Mouse (Mus musculus) kidney, postnatal 14 days (tissue): ENCODE measurements around the gene Serpina3b.
"Not testable (repeated sequence)": the region's sequence is repeated elsewhere in the genome, so short reads cannot be mapped to it uniquely, and the experiment has no call there.

Experiments used
- DNase-seq: peaks from one replicate; pipeline ENCODE4 v3.0.0; 2022; ENCODE audit warnings: mixed read lengths

The Serpina3b gene

GRCm38 (mm10) chr12:104127696-104128095 is at the start of gene Serpina3b:
Serpina3b (plus strand) TSS chr12:104127996.
- DNase-seq: no peak

- no peak for DNase-seq
These were observed 37.7 kb upstream of the Serpina3b start for GRCm38 (mm10) chr12:104090119-104090518.

GRCm38 (mm10) chr12:104091303-104091702 is 36.5 kb upstream of the Serpina3b start:
- no peak for DNase-seq

DNA sequence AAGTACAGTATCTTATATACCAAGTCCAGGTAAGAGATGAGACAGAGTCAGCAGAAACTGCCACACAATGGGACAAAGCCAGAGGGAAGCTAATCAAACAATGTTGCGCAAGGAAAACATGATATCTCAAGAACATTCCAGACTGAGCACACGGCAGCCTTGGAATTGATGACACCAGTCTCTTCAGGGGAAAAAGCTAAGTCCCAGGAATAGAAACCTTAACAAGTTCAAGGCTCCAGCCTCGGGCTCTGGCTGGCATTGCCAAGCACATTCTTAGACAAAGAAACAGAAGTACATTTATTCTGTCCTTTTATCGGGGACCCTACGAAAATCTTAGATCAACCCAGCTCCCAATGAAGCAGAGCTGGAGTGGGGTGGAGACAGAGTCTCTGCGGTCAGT is 27.0 kb upstream of the Serpina3b start, which contains the start of gene Serpina5:
TSS of gene Serpina5 (plus strand) at position 346 of the 400 bp plus-strand sequence.
- no peak for DNase-seq

GRCm38 (mm10) chr12:104105847-104106246 is 21.9 kb upstream of the Serpina3b start:
- no peak for DNase-seq

DNA sequence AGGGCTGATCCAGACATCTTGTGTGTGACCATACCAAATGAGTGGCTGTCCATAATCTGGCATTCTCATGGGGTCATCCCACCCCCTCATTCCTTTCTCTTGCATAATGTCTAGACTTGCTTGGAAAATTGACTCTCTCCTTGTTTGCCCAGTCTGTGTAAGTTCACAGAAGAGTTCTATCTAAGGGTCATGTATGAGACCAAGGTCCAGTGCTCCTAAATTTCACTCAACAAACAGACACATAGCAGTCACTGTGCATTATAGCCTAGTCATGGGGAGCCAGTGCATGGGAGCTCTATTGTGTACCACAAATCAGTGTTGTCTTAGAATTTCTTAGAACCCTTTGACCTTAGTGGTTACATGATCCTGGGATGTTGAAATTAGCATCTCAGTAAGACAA is 20.9 kb upstream of the Serpina3b start:
- DNase-seq: no peak

DNA sequence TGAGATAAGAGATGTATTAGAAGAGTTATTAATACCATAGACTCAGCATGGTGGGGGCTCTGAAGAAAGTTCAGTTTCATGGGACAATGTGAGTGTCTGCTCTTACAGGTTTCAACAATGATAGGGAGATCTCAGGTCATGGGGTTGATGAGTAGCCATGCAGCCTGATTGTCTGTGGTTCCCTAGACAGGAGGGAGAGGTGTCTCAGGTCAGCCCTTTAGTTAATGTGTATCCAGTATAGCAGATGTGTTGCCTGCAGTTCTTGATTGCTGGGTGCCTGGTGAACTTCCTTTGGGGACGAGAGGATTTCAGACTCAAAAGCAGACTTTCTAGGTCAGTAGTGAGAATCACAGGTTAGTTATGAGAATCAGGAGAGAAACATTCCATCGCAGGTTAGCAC is 19.3 kb upstream of the Serpina3b start:
- DNase-seq: peak; percentile 51

DNA sequence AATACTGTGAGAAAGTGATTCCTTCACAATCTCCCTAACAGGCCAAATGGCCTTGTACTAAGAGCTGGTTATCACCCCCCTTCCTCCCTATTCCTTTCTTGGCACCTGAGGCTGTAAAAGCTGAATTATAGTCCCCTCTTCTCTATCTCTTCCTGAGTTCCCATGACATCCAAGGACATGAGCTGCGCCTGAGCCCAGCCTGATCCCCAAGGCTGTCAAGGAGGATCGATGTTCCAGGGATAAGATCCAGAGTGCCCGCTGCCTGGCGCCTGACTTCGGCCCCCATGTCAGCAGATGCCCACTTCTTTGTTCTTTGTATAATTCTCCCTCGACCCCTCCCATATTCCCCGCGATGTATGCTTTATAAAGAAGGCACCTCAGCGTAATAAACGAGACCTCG is 15.5 kb upstream of the Serpina3b start, which contains the start of gene Serpina3a:
TSS of gene Serpina3a (plus strand) at position 392 of the 400 bp plus-strand sequence.
- DNase-seq: not testable (repeated sequence)

DNA sequence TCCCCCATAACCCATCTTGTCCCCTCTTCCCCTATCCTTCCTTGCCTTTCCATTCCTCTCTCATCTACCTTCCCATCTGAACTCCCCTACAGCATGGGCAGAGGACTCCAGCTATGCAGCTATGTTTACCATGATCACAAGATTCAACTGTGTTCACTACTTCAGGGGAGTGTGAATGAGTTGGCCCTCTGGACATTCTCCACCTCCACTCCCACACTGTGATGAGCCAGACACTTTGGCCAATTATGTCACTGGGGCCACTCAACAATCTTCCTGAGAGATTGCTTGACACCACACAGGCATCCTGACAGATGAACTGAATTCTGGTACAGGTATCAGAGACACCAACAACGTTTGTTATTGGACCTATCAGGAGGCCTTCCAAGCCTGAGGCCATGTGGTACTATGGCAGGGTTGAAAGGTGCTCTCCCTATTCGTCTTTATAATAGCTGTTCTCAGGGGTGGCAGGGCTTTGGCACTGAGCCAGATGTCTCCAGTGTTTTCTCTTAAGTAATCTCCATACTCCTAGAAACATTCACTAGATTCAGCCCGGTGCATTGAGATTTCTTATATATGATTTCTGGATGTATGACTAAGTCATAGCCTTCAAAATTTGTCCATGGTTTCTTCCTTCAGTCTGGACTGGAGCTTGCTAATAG is 12.7 kb upstream of the Serpina3b start:
- DNase-seq: peak; percentile 42

DNA sequence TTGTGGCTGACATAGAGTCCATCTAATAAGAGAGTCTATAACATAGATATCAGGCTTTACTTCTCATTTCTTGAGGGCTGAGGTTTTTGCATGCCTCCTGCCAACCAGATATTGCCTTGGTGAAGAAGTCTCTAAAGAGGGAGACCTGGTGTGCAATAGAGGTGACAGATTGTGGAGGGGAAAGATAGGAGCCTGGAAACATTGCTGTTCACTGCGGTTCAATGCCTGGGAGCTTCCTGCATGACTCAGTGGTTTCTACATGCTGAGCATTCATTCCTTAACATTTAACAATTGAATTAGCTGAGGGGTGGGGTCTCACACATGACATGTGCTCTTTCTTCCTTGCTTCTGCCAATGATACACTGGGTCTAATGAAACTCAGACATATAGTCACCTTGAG is 4.7 kb upstream of the Serpina3b start:
- no peak for DNase-seq

- DNase-seq: no peak
These were observed 3.8 kb upstream of the Serpina3b start for GRCm38 (mm10) chr12:104123996-104124395.

DNA sequence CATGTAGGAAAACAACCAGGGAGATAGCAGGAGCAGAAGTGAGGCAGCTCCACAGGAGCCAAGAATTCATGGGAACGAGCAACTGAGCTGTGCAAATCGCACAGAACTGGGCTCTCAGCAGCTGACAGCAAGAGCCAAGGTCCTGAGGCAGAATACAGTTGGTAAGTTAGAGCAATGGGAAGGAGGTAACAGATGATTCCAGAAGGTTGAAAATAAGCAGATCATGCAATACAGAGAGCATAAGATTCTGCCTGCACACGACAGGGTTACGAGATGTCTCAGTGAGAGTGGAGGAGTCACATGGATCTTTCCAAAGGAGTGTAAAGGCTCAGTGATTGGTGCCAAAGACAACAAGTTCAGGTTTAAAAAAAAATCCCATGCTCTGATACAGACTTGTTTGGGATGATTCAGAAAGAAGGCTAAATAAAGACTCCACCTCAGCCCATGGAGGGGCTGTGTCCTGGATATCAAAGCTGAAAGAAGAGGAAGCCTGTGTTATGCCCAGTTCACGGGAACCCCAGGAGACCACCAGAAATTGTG is 2.7 kb upstream of the Serpina3b start:
- no peak for DNase-seq

DNA sequence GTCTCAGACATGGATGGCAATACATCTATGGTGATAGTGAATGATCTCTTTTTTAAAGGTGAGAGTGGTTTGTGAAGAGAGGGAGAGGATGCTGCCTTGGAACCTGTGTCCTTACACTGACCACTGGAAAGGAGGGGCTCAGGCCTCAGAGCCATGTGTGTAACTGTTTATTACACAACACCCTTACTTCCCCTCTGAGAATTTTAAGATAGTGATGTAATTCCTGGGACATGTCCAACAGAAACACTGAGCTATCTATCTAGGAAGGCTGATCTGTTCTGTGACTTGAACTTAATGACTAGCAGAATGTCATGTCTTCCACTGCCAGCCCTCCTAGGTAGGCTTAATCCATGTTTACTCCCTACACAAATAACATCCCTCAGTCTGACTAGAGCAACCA is 3.2 kb downstream of the Serpina3b start:
- no peak for DNase-seq

GRCm38 (mm10) chr12:104138216-104138615 is 10.4 kb downstream of the Serpina3b start:
- DNase-seq: no peak

DNA sequence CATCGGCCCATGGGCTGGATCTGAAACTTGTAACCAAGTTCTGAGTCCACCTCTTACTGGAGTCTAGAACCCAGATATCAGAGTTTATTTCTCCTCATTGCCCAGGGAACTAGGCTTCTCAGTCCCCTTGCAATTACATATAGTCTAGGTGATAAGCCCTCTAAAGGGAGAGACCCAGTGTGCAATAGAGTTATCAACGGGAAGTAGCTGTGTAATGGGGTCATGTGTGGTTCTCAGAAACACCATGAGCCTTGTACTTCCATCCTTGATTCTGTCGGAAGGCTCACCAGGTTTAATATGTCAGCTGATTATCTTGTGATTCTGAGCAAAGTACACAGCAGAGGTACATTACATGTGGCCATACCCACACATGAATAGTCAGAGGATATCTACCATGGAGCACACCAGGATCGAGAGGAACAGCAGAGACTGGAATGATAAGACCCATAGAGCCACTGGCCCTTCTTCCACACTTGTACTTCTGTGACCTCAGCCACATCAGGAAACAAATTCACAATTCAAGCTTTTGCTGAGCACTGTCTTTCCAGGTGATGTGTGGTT is 12.8 kb downstream of the Serpina3b start:
- DNase-seq: no peak

DNA sequence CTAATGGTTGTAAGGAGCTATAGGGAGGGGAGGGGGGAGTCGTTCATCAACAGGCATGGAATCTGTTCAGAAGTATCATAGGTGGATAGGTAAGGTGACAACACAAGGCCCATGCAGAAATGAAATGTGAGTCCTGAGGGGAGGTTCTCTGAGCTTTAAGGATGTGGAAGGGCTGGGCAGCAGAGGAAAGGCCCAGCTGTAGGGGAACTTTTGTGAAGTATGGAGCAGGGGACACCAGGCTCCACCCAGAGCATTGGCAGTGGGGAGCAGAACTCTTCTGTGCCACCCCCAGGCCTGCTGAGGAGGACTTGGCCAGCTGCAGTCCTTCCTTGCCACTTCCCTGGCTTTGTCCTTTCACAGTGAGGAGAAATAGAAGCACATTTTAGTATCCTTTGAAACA is 13.7 kb downstream of the Serpina3b start:
- DNase-seq: no peak

DNA sequence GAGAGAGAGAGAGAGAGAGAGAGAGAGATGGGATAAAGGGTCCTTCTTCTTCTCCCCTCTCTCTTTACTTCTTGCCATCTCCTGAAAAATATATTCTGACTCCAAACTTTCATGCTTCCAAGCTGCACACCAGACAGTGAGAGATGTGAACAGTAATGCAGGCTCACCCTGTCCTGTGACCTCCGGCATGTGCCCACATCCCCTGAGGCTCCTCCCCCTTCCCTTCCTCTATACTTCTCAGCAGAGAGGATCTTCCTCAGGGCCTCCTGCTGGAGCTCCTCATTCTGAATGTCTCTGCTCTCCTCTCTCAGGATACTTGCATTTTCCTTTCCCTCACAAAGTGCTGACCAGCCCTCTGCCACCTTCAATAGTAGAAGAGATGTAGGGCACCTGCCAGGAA is 14.6 kb downstream of the Serpina3b start:
- no peak for DNase-seq

GRCm38 (mm10) chr12:104143286-104143685 is 15.5 kb downstream of the Serpina3b start:
- DNase-seq: peak; percentile 28

- DNase-seq: no peak
These were observed 17.8 kb downstream of the Serpina3b start for GRCm38 (mm10) chr12:104145571-104145970.

GRCm38 (mm10) chr12:104151989-104152388 is 24.2 kb downstream of the Serpina3b start:
- no peak for DNase-seq

DNA sequence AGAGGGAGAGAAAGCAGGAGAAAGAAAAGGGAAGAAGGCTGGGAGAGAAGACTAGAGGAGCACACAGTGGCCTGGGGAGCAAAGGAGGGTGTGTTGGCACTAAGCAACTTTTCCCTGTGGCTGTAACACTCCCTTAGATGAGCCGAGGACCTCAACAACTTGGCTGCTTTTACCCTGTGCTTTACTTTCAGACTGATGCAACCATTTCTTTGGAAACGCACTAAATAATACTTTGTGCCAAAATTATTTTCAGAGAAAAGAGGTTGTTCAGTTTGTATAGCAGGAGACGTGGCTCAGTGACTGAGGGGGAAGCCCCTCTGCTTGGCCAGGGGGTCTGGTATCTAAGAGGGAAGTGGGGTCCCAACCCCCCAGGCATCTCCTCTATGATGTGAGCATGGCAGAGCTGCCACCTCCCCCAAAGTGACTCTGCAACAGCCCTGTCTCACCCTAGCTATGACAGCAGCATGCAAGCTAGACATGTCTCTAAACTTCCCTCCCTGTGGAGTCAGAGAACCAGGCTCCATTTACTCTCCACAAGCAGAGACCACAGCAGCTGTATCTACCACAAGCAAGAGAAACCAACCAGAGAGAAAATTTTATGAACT is 25.3 kb downstream of the Serpina3b start:
- no peak for DNase-seq

- no peak for DNase-seq
These were observed 25.9 kb downstream of the Serpina3b start, which contains the start of gene Serpina3c for GRCm38 (mm10) chr12:104153656-104154055. Serpina3c (minus strand) TSS chr12:104153870.

GRCm38 (mm10) chr12:104174747-104175146 is 47.0 kb downstream of the Serpina3b start:
- DNase-seq: peak; percentile 39

GRCm38 (mm10) chr12:104175636-104176035 is 47.8 kb downstream of the Serpina3b start:
- no peak for DNase-seq
